Mouse (Mus musculus) layer of hippocampus, adult 18-20 months (tissue): ENCODE data around the gene Tac2. TPM values are rescaled to one million over a fixed set of nuclear protein-coding genes. Genes with fewer than 3 reads are reported as not detected.

Experiments used
- DNase-seq, 2 experiments: peaks; one replicate each; pipeline ENCODE4 v3.0.0; 2022; ENCODE audit warnings: low spot score in 2 of 2
- total RNA-seq, 2 experiments: library from RNA; stranded (reverse); gene quantifications; 2 replicates each; pipeline ENCODE4 v1.2.3; 2021

Tac2 gene
- total RNA-seq, 2 experiments from 2014 or later, result 3.8 to 6.9 TPM

DNA sequence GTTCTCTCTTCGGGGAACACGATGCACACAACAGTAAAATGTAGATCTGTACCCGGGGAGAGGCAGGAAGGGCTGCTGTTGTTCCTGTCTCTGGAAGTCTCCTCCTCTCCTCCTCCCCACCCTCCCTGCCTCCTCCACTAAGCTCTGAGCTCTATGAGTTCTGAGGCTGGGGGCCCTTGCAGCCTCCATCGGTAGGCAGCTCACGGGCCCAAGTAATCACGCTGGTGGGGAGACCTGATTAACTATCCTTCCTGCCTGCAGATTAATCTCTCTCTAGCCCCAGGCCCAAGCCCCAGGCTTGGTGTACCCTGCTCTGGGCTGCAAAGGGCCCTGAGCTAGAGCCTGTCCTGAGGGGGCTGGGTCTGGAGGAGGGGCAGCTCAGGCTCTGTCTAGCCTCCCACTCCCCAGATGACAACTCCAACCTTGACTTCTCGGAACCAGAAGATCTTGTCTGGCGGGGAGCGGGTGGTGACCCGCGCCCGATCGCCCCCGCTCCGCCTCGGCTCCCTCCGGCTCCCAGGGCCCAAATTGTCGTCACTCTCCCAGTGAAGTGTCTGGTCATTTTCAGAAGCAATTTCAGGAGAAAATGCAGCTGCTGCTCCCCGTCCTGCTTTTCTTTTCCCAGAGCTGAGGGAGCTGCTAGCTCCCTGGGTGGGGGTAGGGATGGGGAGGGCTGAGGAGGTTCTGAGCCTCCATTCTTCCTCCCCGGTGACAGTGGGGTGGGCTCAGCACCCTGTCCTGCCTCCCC, 2.4 kb upstream of the Tac2 start:
- peak; percentile 16 to 57 for DNase-seq

DNA sequence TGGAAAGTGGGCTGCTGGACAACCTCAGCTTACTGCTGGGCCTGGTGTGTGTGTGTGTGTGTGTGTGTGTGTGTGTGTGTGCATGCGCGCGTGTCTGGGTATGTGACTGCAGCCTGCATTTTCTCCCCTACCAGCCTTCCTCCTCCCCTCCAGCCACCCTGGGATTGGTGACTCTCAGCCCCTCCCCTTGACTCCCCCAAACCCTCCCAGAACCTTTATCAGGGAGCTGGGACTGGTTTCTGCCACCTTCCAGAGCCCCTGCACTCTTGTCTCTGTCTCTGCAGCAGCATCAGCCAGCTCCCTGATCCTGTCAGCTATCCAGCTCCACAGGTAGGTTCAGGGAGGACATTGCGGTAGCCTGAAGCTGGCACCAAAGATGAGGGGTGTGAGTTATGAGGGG, 858 bp downstream of the Tac2 start:
- DNase-seq, result no peak

DNA sequence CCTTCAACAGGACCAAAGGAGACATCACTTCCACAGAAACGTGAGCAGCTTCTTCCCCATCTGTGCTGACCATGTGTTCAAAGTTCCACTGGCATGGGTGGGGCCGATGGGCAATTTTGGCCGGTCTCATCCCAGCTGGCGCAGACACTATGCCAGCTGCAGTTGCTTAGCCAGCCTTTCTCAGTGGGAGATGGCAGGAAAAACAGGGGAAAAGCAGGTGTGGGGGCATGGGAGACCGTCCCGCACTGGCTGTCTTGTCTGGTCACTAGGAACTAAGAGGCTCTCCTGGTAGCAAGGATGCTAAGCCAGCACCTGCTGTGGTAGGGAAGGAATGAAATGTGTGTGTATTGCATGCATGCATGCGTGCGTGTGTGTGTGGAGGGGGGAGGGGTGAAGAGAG, 4.2 kb downstream of the Tac2 start:
- DNase-seq, result no peak

DNA sequence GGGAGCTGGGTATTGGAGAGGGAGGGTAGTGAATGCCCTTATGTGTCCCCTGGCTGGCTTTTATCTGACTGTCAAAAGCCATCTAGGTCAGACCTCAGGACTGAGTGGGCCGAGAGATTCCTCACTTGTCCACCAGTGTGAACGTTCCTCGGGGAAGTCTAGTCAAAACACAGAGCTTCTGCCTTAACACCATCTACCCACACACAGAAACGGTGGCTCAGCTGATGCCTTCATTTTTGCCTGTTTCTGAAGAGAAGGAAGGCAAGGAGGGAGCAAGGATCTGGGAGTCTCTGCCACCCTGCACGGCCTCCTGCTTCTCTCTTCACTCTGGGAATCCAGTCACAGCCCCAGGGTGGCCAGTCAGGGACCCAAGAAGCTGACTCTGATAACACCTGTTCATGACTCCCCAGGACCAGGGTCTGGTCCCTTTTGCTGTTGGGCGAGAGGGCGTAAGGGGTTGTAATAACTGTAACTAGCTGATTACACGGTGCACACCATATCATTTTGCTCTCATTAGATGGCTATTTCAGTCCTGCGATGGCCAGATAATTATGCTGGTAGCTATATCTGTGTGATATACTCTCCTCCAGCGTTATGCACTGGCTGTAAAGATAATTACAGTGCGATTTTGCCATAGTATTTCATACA, 6.1 kb downstream of the Tac2 start:
- no peak for DNase-seq

DNA sequence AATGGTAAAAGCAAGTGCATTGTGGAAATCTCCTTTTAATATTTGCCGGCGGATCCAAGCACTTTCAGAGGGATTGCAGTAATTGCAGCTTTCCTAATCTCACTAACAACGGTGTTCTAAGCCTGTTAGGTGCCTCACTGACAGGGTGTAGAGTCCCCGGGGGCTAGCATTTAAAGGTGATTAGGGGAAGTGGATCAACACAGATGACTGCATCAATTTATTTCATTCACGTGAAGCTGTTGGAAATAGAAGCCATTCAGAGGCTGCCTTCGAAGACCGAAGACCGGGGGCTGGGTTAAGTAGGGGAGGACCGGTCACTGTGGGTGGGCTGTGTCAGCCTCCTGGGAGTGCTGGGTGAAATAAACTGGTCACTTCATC, 6.6 kb downstream of the Tac2 start:
- no peak for DNase-seq

DNA sequence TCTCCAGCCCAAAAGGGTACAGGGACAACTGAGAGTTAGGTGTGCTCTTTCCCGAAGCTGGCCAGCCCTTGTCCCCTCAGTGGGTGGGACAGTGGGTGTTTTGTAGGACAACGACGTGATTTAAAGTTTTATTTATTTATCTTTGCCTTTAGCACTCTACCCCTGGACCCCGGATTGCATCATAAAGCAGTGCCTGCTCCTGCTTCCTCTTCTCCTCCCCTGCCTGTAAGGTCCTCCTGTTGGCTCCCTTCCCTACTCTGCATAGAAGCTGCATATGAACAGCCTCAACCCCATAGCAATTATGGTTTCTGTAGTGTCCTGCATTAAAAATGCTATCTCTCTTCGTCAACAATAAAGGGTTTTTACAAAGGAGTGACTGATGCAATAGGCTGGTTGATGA, 7.1 kb downstream of the Tac2 start:
- DNase-seq, result no peak

DNA sequence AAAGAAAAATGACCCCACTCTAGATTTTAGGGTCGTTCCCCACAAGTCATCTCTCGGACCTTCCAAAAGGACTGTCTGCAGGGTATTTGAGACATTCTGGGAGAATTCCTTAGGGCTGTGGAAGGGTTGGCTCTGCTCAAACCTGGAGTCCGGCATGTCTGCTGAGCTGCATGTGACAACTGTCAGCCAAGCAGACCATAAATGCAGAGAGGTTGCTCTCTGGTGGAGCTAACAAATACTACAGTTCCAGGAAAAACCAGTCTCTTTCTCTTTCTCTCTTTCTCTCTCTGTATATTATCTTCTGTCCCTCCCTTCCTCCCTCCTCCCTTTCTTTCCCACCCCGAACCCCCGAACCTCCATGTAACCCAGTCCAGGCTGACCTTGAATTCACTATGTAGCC, 10.2 kb downstream of the Tac2 start:
- peak in 1 of 2 experiments; percentile 47 for DNase-seq

DNA sequence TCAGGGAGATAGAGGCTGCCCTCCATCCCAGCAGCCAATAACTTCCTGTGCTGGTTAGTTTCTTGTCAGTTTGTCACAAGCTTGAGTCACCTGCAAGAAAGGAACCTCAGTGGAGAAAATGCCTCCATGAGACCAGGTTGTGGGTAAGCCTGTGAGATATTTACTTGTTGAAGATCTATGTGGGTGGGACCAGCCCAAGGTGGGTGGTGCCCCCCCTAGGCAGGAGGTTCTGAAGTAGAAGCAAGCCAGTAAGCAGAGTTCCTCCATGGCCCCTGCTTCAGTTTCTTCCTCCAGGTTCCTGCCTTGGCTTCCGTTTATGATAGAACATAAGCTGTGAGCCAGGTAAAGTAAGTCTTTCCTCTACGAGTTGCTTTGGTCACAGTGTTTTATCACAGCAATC, 12.0 kb downstream of the Tac2 start:
- no peak for DNase-seq

DNA sequence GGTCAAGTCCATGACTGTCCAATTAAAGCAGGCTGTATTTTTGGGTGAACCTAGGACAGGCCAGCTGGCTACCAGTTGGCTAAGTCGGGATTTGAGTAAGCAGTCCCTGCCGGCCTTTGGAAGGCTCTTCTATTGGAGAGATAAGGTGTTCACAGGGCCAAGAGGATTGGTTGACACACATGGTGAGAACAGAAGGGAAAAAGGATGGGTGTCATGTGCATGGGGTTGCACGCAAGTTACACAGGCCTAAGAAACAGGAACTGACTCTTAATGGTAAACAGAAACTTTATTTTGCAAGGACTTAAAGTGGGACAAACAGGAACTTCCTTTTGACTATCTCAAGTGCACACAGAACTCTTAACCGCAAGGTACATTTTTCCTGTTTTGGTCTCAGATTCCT, 12.6 kb downstream of the Tac2 start:
- DNase-seq, result no peak

DNA sequence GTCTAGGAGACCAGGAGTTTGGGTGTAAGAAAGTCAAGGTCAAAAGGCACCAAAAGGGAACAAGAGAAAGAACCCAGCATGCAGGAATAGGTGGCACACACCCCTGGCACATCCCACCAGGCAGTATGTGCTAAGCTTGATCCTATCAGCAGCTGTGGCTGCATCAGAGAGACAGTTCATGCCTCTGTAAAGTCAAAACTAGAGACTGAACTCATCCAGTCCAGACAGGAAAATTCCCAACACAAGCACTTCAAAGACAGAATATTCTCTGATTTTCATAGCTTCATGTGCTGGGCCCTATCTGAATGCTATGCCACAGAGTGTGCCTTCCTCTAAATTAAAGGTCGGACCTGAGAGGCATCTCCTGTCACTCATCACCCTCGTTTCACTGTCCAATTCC, 13.3 kb downstream of the Tac2 start:
- no peak for DNase-seq

DNA sequence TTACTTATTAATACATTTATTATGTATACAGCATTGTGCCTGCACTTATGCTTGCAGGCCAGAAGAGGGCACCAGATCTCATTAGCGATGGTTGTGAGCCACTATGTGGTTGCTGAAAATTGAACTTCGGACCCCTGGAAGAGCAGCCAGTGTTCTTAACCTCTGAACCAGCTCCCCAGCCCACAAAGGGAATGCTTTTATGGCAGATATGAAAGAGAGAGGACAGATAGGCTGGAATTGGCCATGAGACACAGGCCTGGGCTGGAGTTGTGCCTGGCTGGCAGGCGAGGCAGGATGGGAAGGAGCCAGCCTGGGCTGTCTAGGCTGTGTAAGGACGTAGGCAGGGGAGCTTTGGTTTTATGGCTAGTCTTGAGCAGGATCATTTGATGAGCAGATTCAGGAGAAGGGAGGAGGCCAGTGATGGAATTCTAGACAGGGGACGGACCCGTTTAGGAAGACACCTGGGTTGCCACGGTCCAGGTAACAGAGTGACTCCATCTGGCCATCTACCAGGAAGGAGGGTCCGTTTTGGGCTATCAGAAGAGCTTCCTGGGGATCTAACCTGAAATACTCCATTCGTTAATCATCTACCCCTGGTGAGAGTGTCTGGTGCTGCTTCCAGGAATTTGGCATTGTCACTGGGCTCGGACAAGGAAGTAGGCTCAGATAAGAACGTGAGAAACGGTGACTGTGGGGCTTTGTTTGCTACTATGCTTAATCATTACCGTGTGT, 14.0 kb downstream of the Tac2 start:
- DNase-seq, result no peak

DNA sequence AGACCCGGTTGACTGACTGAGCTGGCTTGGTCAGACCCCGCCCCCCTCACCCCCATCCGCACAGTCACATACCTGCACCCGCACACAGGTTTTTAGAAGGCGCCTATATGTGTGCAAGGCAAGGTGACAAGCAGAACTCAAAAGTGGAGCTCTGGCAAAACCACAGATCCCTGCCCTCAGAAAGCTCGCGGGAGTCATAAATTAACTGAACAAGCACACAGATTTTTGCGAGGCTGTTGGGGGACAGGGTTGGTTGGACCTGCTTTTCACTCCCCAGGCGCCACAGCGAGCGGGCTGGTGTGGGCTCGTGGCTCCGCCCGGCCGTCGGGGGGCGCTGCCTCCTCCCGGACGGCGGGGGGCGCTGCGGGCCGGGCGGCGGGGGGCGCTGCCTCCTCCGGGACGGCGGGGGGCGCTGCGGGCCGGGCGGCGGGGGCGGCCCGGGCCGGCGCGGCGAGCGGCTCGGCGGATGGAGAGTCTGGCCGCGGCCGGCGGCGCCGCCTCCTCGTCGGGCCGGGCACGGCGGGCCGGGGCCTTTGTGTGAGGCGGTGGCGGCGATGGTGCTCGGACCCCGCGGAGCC, 14.9 kb downstream of the Tac2 start, which contains the start of gene Zbtb39:
Gene Zbtb39 (plus strand): TSS at position 456 of the 578 bp plus-strand sequence.
- DNase-seq, result peak; percentile 56 to 72

DNA sequence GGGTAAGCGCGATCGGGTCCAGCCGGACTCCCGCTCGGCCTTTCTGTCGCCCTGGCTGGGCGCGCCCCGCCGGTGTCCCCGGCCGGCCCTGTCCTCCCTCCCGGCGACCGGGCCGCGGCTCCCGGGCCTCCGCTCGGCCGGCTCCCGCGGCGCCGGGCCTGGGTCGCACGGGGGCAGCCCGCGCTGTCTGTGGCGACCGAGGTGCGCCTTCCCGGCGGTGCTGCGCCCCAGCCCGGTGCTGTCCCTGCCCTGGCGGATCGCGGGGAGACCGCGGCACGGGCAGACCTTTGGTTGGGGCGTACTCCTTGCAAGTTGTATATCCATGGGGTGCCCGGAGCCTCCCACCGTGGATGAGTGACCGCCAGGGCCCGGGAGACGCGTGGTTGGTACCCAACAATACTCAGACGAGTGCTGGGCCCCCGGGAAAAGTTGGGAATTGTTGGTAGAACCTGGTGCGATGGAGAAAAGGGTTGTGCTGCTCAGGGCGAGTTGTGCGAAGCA, 15.4 kb downstream of the Tac2 start:
- no peak for DNase-seq

DNA sequence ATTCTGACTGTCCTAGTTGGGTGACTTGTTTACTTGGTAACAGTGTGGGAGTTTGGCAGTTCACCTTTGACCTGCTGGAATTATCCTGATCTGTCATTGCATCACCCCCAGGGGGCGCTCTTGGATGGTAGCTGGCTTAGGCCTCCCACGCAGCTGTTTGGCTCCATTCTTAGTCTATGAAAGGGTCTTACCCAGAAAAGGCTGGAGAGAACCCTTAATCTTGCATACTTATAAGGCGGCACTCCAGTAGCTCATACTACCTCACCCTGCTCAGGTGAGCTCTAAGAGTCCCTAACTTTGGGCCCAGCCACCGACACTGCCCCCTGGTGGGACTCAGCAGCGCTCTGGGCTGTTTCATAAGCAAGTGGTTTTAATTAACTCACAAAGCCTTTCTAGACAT, 20.4 kb downstream of the Tac2 start:
- DNase-seq, result no peak

DNA sequence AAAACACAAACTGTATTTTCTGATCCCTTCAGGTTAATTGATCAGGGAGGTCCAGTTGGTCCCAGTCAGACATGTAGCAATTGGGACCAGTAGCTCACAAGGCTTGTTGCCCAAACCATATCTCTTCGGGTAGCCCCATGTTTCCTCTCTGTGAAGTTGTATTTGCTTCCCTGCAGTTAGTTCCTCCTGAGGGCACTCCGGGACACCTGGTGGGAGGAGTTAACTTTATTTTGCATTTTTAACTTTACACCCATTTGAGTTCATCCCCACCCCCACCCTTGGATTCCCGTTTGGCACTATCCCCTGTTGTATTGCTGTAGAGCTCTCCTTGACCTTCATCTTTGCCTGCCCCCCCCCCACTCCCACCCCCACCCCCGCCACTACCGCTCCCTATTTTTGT, 21.6 kb downstream of the Tac2 start:
- no peak for DNase-seq

DNA sequence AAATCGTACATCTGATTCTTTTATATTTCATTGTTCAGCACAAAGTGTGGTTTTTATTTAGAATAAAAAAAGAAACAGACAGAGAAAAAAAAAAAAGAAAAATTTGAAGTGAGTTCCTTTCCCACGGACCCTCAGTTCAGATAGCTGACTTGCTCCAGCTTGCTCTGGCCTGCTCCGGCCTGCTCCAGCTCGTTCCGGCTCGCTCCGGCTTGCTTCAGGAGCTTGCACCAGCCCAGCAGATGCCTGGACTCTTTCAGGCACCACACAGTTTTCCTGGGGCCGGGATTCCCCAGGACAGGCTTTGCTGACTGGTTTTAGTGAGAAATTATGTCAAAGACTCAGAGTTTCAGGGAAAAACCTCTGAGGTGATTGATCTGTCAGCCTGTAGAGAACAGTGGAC, 23.0 kb downstream of the Tac2 start:
- DNase-seq, result no peak

DNA sequence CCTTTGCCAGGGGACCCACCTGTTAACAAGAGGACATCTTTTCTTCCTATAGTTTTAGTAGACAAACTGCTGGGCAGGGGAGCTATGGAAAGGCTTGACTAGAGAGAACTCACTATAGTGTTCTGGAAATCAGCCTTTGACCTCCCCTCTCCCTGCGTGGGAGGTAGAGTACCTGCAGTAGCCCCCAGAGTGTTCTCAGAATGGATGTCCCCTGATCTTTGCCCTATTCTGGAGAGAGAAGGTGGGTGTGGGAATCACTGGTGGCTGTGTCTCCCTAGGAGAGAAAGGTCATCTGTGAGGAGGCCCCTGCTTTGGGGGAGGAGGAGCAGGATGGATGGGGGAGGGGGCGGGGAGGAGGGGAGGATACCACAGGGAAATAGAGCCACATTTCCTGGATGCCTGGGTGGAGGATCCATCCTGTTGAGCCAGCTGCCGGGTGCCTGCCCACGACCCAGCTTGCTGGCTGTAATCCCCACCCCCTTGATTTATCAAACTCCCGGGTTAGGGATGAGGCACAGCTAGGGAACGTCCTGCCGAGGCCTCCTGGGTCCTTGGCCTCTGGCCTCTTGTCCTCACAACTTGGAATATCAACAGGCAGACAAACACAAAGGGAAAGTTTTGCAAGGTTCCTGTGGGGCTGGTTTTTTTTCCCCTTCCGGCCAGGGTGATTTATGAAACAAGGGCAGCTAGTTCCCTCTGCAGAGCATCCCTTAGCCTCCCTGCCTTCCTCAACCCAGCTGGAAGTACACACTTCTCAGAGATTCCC, 24.8 kb downstream of the Tac2 start:
- no peak for DNase-seq

DNA sequence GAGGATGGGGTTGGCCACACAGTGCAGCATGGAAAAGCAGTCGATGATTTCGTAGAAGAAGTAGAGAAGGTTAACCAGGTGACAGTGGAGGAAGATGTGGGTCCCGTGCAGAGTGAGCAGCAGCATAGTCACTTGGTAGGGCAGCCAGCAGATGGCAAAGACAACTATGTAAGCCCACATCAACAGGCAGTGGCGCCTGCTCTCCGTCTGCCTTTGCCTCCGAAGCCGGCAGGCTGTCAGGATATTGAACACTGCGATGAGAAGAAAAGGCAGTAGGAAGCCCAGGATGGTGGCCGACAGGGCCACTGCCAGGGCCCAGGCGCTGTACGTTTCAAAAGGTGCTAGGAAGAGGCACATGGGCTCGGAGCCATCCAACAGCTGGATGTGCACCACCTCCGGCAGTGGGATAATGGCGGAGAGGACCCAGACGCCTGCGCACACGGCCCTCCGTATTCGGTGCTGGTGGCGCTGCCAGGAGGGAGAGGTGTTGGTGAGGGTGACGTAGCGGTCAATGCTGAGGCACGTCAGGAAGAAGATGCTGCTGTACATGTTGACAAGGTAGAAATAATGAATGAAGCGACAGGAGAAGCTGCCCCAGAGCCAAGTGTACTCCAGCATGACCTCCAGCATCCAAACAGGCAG, 26.0 kb downstream of the Tac2 start:
- DNase-seq, result peak; percentile 47 to 50

DNA sequence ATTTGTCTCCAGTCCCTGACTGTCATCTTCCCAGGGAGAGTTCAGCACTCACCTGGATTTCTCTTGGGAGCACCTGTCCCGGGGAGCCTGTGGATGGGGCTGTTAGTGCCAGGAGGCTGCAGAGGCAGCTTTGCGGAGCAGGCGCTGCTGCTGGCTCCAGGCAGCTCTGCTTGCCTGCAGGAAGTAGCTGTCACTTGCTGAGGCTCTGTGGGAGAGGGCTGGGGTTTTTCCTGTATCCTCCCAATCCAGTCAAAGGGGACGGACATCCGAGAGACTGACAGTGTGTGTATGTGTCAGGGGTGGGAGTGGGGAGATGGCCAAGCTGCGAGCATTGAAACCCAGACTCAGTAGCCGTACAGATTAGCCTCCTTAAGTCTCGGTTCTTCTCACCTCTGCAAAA, 27.3 kb downstream of the Tac2 start, which contains the start of gene Gpr182:
Gene Gpr182 (minus strand): TSS at position 185 of the 400 bp plus-strand sequence.
- no peak for DNase-seq

DNA sequence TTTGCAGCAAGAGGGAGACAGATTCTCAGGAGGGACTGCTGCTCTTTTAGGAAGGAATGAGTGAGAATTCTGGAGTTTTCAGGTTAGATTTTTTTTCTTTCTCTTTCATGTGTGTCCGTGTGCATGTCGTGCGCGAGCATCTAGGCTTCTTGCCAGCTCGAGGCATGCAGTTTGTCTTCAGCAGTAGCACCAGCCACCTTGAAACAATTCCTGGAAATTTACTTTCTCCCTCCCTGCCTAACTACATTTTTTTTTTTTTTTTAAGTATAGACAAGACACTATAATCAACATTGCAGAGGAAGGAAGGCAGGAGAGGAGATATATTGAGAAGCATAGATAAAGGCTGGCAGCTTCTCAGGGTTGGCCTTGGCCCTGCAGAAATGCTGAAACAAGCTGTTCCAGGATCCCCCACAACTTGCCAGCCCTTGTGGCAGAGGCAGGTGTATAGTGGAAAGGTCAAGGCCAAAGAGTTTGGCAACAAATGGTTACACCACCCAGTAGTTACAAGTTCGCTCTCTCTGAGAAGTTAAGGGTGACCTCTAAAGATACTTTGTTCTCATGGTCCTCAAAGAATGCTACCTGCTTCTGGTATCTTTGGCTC, 30.4 kb downstream of the Tac2 start:
- no peak for DNase-seq
